Mouse (Mus musculus): ENCODE measurements around the gene Nubpl.
A peak's percentile ranks its signal among the peaks of the same experiment; 100 is the strongest.

Nubpl gene

DNA sequence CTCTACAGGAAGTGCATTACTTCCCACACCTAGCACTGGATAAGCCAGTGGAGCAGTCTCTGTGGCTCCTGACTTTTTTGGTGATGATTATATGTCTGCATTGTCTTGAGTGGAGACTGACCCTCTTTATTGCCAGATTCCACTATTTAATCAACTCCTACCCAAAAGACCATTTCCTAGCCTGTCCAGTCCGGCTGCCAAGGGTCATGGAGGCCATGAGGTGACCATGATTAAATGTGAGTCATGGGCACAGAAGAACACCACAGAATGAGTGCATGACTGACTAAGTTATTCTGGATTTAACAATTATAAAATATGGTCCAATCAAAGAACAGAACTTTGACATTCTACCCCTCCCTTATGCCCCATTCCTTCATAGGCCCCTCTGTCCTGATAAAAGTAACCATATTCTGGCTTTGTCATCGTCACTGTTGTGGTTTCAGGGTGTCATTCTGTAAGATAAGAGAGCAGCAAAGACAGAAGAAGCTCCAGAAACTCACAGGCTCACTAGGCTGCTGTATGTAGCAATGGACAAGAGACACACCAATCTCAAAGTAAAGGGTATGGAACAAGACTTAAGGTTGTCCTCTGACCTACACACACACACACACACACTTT is 240.7 kb downstream of the Nubpl start:
- no peak for DNase-seq

DNA sequence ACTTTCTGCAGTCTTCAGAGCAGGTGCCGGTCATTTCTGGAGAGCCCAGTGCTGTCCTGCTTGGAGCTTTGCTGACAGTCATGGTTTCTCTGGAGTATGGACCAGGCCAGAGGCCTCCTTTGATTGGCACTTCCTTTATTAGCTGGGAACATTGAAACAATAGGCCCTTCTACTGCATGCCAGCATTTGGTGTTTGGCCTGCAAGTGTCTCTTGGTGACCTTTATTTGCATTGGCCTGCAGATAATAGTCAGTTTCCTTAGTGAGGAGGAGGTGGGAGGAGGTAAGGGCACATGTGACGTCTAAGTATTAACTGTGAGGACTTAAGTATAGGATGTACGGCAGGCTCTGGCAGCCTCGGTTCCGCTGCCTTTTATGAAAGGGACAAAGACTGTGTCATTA is 249.1 kb downstream of the Nubpl start:
- peak; percentile 62 for DNase-seq

DNA sequence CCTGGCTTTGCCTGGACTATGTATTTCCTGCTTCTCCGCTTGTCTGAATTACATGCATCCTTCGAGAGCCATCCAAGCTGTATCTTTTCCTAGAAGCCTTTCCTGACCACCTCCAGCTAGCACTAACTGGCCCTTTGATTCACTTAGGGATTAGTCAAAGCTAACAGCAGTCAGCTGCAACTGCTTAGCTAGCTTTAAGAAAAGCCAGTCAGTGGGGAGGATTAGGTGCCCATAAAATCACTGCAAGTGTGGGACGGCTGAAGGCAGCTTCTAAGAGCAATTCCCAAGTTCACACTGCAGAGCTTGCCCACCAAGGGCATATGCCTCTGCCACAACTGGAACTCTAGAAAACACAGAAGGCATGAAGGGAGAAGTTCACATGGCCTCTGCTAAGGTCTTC is 252.7 kb downstream of the Nubpl start:
- DNase-seq = no peak

DNA sequence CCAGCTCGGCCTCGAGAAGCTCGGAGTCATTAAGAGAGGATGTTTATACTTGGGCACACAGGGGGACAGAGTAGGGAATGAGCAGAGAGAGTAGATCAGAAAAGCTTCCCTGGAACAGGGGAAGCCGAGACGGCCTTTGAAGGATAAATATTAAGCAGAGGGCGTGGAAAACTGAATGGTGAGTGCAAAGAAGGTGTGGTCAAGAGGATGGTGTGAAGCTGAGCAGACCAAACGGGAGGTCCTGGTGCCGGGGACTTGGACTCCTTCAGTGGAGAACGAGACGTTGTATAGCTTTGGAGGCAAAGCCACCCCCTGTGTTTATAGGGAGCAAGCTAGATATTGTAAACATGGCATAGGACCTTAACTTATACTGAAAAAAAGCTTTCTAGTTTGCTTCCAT is 261.9 kb downstream of the Nubpl start:
- no peak for DNase-seq

DNA sequence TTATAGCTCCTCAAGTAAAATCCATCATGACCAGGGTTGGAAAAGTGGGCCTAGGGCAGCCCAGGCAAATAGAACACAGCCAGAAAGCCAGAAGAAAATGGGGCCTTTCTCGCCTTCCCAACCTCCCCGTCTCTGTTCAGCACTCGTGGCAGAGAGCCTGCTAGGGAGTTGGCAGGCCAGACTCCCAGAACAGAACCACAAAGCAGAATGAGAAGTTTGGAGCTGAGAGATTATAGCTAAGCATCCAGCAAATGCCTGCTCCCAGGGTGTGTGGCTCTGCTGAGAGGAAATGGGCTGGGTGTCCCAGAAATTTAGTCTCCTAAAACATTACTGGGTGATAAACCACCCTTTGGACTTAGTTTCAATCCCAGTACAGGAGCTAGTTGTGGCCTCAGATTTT is 262.6 kb downstream of the Nubpl start:
- DNase-seq = peak; percentile 8

DNA sequence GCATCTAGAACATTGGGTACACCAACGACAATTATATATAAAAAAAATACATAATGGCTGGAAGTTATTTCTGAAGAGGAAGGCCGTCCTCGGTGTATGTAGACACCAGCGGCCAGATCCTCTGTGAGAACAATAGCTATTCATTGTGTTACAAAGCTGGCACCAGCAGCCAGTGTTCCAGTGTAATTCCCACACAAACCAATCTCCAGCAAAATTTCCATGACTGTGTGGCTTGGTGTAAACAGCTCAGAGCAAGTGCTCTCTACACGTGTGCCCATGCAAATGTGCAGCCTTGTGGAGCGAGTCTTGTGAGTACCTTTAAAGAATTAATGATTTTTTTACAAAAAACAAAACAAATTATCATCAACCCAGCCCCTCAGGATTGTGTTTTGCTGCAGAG is 263.7 kb downstream of the Nubpl start:
- DNase-seq = peak; percentile 71

All from lung, postnatal 36 days (tissue).